Mouse (Mus musculus) stomach, embryonic 14.5 days (tissue): ENCODE measurements at regions not wholly inside any gene's neighbourhood (a gene's known extent, or its start where the extent isn't known, plus 50 kb on each side); places are given as distances from the start of the nearest gene placed in this dataset.

Source experiments
- ATAC-seq: fragments of 200-750 bp; cut with Nextera tagmentation; 2 replicates; pipeline ENCODE4 v1.8.0; 2017; ENCODE audit warnings: low read depth, moderate TSS enrichment; ENCODE audit not compliant: insufficient number of reproducible peaks, insufficient read depth, low FRiP score
- H3K27ac ChIP-seq: fragments of 300-500 bp; sonication (generic); 2 replicates; pipeline ENCODE4 v1.5.1; 2014; ENCODE audit warnings: mild to moderate bottlenecking, low read length, moderate library complexity, mixed read lengths
- H3K27me3 ChIP-seq: fragments of 300-500 bp; sonication (generic); 2 replicates; pipeline ENCODE4 v1.6.1; 2014; ENCODE audit warnings: low read length, control low read depth, mixed read lengths; ENCODE audit not compliant: control insufficient read depth, insufficient read depth
- H3K36me3 ChIP-seq: fragments of 300-500 bp; sonication (generic); 2 replicates; pipeline ENCODE4 v1.6.1; 2014; ENCODE audit warnings: mild to moderate bottlenecking, control low read depth, low read length, moderate library complexity, mixed read lengths; ENCODE audit not compliant: control insufficient read depth, insufficient read depth
- H3K4me1 ChIP-seq: fragments of 300-500 bp; sonication (generic); 2 replicates; pipeline ENCODE4 v1.6.1; 2014; ENCODE audit warnings: low read length, control low read depth, mixed read lengths; ENCODE audit not compliant: control insufficient read depth, insufficient read depth
- H3K4me2 ChIP-seq: fragments of 300-500 bp; sonication (generic); replicated peaks from 2 replicates; pipeline ENCODE4 v1.6.1; 2014; ENCODE audit warnings: low read depth, low read length, control low read depth
- H3K4me3 ChIP-seq: fragments of 300-500 bp; sonication (generic); 2 replicates; pipeline ENCODE4 v1.5.1; 2014; ENCODE audit warnings: low read depth, low read length, control low read depth
- H3K9ac ChIP-seq: fragments of 300-500 bp; sonication (generic); replicated peaks from 2 replicates; pipeline ENCODE4 v1.6.1; 2014; ENCODE audit warnings: low read depth, mild to moderate bottlenecking, control low read depth, low read length, moderate library complexity, mixed read lengths
- H3K9me3 ChIP-seq: fragments of 300-500 bp; sonication (generic); 2 replicates; pipeline ENCODE4 v1.6.1; 2016; ENCODE audit warnings: low read depth, low read length, control low read depth; ENCODE audit not compliant: control insufficient read depth
- WGBS: fragments of 180-500 bp; shearing (Covaris S2); extraction: QIAGEN DNeasy Blood & Tissue Kit; methylation state at CpG from one replicate; pipeline ENCODE4 v1.1.7; 2014; 5-methylcytosine and 5-hydroxymethylcytosine counted together

DNA sequence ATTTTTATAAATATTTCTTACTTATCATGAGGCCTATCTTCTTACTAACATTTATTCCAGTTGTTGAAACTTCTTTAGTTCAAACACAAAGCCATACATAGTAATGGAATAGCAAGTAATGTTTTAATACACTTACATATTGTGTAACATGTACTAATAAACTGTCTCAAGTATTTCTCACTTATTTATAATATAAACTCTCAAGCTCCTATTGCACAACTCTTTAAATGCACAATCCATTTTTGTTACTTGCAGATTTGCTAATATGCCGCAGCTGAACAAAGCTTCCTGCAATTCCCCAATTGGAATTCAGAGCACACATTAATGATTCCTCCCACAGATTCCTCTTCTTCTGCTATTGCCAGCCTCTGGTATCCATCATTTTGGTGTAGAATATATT lies 749.2 kb downstream of the Rfpl4b start:
- H3K27ac ChIP-seq, result no peak overlapping the region
- no peak for ATAC-seq
- H3K4me3 ChIP-seq, result no peak overlapping the region
- no peak overlapping the region for H3K9ac ChIP-seq
- no peaks in the 10 kb centered on the region for H3K36me3 ChIP-seq
- WGBS, result 76% methylated on average over 1 of the region's 1 CpGs
- H3K9me3 ChIP-seq, result no peaks in the 10 kb centered on the region
- H3K27me3 ChIP-seq, result no peaks in the 10 kb centered on the region
- H3K4me2 ChIP-seq, result no peak overlapping the region
- no peaks in the 10 kb centered on the region for H3K4me1 ChIP-seq

- Histone ChIP-seq H3K27me3 (no peaks in the 10 kb centered on the region), H3K9ac (no peak overlapping the region), H3K9me3 (no peaks in the 10 kb centered on the region), H3K4me3 (no peak overlapping the region), H3K36me3 (no peaks in the 10 kb centered on the region), H3K4me2 (no peak overlapping the region), H3K27ac (no peak overlapping the region), H3K4me1 (no peaks in the 10 kb centered on the region)
- no peak for ATAC-seq
- WGBS, result 91% methylated on average over 8 of the region's 8 CpGs
Measured at GRCm38 (mm10) chr10:38059050-38059449, 762.5 kb downstream of the Rfpl4b start.

DNA sequence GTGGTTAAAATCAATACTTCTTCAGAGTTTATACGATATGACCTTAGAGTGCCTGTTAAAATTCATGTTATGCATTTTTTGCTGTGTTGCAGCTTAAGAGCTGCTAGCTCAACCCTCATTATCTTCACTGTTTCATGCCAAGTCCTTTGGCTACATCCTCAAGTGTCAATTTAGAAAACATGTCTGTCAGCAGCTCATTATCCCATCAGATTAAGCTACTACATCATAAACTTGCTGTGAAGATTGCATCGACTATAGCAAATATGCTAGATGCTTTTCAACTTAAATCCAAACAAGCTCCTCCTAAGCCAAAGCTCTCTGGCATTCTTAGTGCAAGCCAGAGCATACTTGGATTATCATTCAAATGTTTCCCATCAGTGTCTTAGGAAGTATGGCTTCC lies 811.1 kb downstream of the Rfpl4b start:
- no peaks in the 10 kb centered on the region for H3K36me3 ChIP-seq
- no peaks in the 10 kb centered on the region for H3K27me3 ChIP-seq
- WGBS, result 77% methylated on average over 2 of the region's 2 CpGs
- no peaks in the 10 kb centered on the region for H3K9me3 ChIP-seq
- no peak overlapping the region for H3K9ac ChIP-seq
- no peak overlapping the region for H3K27ac ChIP-seq
- H3K4me1 ChIP-seq, result no peaks in the 10 kb centered on the region
- ATAC-seq, result no peak
- H3K4me3 ChIP-seq, result no peak overlapping the region
- H3K4me2 ChIP-seq, result no peak overlapping the region

- Histone ChIP-seq H3K27me3 (no peaks in the 10 kb centered on the region), H3K36me3 (no peaks in the 10 kb centered on the region), H3K9me3 (no peaks in the 10 kb centered on the region), H3K4me1 (no peaks in the 10 kb centered on the region), H3K27ac (no peak overlapping the region), H3K4me3 (no peak overlapping the region), H3K4me2 (no peak overlapping the region), H3K9ac (no peak overlapping the region)
- ATAC-seq, result no peak
Measured at GRCm38 (mm10) chr10:37995691-37996445, 825.7 kb downstream of the Rfpl4b start.

DNA sequence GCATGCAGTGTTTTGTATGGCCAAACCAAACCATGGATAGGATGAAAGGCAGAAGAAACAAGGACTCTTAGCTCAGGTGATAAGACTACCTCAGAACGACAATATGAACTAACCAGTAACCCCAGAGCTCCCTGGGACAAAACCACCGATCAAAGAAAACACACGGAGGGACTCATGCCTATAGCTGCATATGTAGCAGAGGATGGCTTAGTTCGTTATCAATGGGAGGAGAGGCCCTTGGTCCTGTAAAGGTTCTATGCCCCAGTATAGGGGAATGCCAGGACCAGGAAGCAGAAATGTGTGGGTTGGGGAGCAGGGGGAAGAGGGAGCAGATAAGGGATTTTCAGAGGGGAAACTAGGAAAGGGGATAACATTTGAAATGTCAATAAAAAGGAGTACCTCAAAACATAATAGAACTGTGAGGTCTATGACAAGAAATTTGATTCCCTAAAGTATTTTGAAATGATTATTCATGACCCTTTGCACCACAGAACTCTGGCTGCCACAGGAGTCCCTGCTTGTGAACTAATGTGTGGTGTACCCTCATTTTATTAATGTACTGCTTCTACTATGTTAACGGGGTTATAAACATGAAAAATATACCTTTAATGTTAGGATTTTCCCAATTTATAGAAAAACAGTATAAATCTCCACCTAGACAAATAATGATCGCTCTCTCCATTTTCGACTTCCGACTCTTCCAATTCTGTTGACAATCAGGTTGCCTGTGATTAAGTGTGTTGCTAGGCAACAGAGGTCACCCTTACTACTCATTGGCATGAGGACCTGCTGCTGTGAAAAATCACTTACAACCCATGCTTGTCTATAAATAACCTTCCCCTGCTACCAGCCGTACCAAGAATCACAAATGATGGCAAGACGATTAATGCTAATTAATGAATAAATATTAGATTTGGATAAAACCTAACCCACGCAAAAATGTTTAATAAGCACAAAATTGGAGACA lies 833.0 kb downstream of the Rfpl4b start:
- H3K9me3 ChIP-seq, result no peaks in the 10 kb centered on the region
- no peaks in the 10 kb centered on the region for H3K36me3 ChIP-seq
- H3K9ac ChIP-seq, result no peak overlapping the region
- H3K27me3 ChIP-seq, result no peaks in the 10 kb centered on the region
- H3K4me3 ChIP-seq, result no peak overlapping the region
- H3K4me2 ChIP-seq, result no peak overlapping the region
- no peak overlapping the region for H3K27ac ChIP-seq
- no peaks in the 10 kb centered on the region for H3K4me1 ChIP-seq
- ATAC-seq, result no peak
- WGBS, result 44% methylated on average over 11 of the region's 11 CpGs

DNA sequence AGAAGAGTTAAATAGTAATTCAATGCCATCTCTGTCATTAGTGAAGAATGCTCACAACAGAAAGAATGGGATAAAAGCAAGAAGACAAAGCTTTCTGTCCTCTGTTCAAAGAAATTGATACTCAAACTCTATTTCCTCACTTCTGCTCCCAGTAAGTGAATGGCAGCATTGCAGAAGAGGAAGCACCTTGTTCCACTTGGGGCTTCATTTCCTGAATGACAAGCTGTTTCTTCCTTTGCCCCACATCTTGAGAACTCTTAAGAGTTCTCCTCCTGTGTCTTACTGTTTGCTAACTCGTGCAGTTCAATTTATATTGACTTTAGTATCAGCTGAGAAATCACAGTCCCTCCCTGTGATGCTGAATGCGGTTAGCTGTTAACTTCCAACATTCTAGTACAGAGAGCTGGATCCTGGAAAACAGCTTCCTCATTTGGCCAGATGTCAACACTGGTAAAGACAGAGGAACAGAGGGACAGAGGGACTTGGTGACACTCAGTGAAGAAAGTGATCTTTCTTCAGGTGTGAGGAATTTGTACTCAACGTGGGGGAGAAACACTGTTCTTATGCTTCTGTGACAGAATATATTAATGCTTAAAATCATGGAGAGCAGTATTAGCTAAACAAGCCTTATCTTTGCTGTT lies 840.3 kb upstream of the Marcks start:
- Histone ChIP-seq H3K4me3 (no peak overlapping the region), H3K27ac (no peak overlapping the region), H3K4me2 (no peak overlapping the region), H3K36me3 (no peaks in the 10 kb centered on the region), H3K9me3 (no peaks in the 10 kb centered on the region), H3K9ac (no peak overlapping the region), H3K4me1 (no peaks in the 10 kb centered on the region), H3K27me3 (no peaks in the 10 kb centered on the region)
- ATAC-seq, result no peak
- 47% methylated on average over 3 of the region's 3 CpGs for WGBS

DNA sequence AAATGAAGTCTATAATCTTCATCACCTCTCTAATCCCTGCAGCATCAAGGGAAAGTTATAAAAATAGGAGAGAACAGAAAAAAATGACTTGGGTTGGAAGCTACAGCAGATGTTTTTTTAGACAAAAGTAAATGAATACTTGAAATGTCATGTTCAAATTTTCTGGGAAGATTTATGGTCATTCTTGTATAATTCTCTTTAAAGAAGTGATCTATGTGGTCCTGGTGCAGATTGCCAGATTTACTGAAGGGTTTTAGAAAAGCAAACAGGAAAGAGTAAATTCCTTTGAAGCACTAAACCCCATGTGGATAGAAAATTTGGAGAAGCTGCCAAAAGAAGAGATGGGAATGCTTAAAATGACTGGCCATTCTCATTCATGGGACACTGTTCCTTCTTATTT lies 821.3 kb upstream of the Marcks start:
- no peak for ATAC-seq
- Histone ChIP-seq H3K9ac (no peak overlapping the region), H3K27ac (no peak overlapping the region), H3K4me3 (no peak overlapping the region), H3K36me3 (no peaks in the 10 kb centered on the region), H3K4me1 (no peaks in the 10 kb centered on the region), H3K9me3 (no peaks in the 10 kb centered on the region), H3K27me3 (no peaks in the 10 kb centered on the region), H3K4me2 (no peak overlapping the region)

DNA sequence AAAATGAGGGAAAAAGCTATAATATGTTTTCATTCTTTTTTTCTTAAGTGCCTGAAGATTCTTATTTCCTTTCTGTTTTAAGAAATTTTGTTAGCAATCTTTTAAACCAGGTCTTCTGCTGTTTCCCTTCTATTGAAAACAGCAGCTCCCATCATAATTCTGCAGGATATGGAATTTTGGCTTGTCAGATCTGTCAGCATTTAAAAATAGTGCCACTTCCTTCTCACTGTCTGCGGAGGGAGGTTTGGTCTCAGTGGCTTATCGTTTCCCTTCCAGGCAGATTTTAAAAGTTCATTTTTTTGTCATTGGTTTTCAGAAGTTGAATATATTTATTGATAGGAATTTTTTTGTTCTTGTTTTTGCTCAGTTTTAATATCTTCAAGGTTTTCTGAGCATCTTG lies 776.1 kb upstream of the Marcks start:
- Histone ChIP-seq H3K27ac (no peak overlapping the region), H3K9me3 (no peaks in the 10 kb centered on the region), H3K4me3 (no peak overlapping the region), H3K4me1 (no peaks in the 10 kb centered on the region), H3K36me3 (no peaks in the 10 kb centered on the region), H3K4me2 (no peak overlapping the region), H3K27me3 (no peaks in the 10 kb centered on the region), H3K9ac (no peak overlapping the region)
- no peak for ATAC-seq
- 74% methylated on average over 2 of the region's 2 CpGs for WGBS
